Mouse (Mus musculus) liver, embryonic 14.5 days (tissue): ENCODE measurements around the gene Ube2s.
A peak's percentile ranks its signal among the peaks of the same experiment; 100 is the strongest.

ENCODE experiments used
- CTCF ChIP-seq: IDR thresholded peaks from 2 replicates; pipeline ENCODE4 v1.5.1; 2016; ENCODE audit warnings: antibody characterized with exemption, low read depth, control low read depth
- EP300 ChIP-seq: IDR thresholded peaks from 2 replicates; pipeline ENCODE4 v1.6.1; 2016; ENCODE audit warnings: antibody characterized with exemption, low read depth

- TF ChIP-seq CTCF, result peak; percentile 19
- no peak for TF ChIP-seq EP300
Observed at GRCm38 (mm10) chr7:4752821-4753570, 59.4 kb downstream of the Ube2s start, which contains the start of gene Cox6b2.
